Comparison of ENCODE assay signal across 11 mouse cellular contexts in genomic region chr2:140669081-140669480, GRCm38 (mm10). TPM values are rescaled to one million over a fixed set of nuclear protein-coding genes. Genes with fewer than 3 reads are reported as not detected.
DNase-seq lines count a peak whose midpoint lies in the region; ATAC-seq and TF ChIP-seq lines count a peak whose summit lies in the region.
"Had no signal": no experiment of that assay in that cellular context is flagged by ENCODE, and none has a peak within 500 bp of the region (broad histone marks: within the 10 kb centered on the region; RNA-seq: fewer than 3 reads in every experiment).

No protein-coding gene starts in this region.

- H3K9me3 ChIP-seq in heart, embryonic 12.5 days (replicated peaks), result no peaks in the 10 kb centered on the region
- H3K9me3 ChIP-seq in hindbrain, embryonic 11.5 days (ENCODE audit: control insufficient read depth, low read length), result no peaks in the 10 kb centered on the region
- no peaks in the 10 kb centered on the region for H3K9me3 ChIP-seq in midbrain, embryonic 13.5 days
- H3K9me3 ChIP-seq: liver, embryonic 13.5 days had no signal

- H3K4me2 ChIP-seq in heart, embryonic 12.5 days, result peak overlapping the region; percentile 62
- peak overlapping the region; percentile 40 for H3K4me2 ChIP-seq in hindbrain, embryonic 11.5 days (replicated peaks; ENCODE audit: low read depth, low read length)
- peak overlapping the region; percentile 66 for H3K4me2 ChIP-seq in midbrain, embryonic 13.5 days (replicated peaks)
- H3K4me2 ChIP-seq: liver, embryonic 13.5 days had no signal

- DNase-seq in heart, postnatal 10 days, result no peak
- no peak for DNase-seq in hindbrain, embryonic 11.5 days (ENCODE audit: low spot score)
- DNase-seq in gastrocnemius, postnatal 4 days (ENCODE audit: low spot score in 2 of 2), result no peak
- DNase-seq in cerebellum, adult 9-10 months, result no peak
- no peak for DNase-seq in right cerebral cortex, adult 18-20 months
- DNase-seq: liver, embryonic 13.5 days; thymus, adult 18-20 months had no signal

- whole genome bisulfite sequencing in heart, embryonic 12.5 days, result 57% methylated on average over 2 of the region's 2 CpGs
- 30% methylated on average over 2 of the region's 2 CpGs for WGBS in hindbrain, embryonic 11.5 days
- WGBS in midbrain, embryonic 13.5 days, result 3% methylated on average over 2 of the region's 2 CpGs

- H3K9ac ChIP-seq in heart, embryonic 12.5 days, result 0 out of 2 replicates have a peak overlapping the region, but pooled peaks have one; percentile 52
- H3K9ac ChIP-seq in hindbrain, embryonic 11.5 days (ENCODE audit: low read depth, low read length), result no peak overlapping the region
- peak overlapping the region; percentile 63 for H3K9ac ChIP-seq in midbrain, embryonic 13.5 days (replicated peaks)
- H3K9ac ChIP-seq: liver, embryonic 13.5 days had no signal

- no peak for TF ChIP-seq POLR2A in cortical plate, adult 2 months (IDR thresholded peaks at IDR 0.05; ENCODE audit: extremely low read depth, insufficient read depth, low read length)

- intact Hi-C loops in heart, postnatal 10 days (cut with DNase I), result loop anchor here (2.0 kb wide), 1 partner anchor 1586 kb away; no protein-coding TSS in a partner anchor

- peak overlapping the region; percentile 43 for H3K4me3 ChIP-seq in heart, embryonic 12.5 days
- peak overlapping the region; percentile 52 for H3K4me3 ChIP-seq in cortical plate, adult 2 months (ENCODE audit: insufficient read depth, low read length)
- H3K4me3 ChIP-seq in hindbrain, embryonic 11.5 days (ENCODE audit: low read depth, low read length), result peak overlapping the region; percentile 32
- peak overlapping the region; percentile 72 for H3K4me3 ChIP-seq in midbrain, embryonic 13.5 days (replicated peaks)
- H3K4me3 ChIP-seq: liver, embryonic 13.5 days had no signal

- no peaks in the 10 kb centered on the region for H3K36me3 ChIP-seq in heart, embryonic 12.5 days
- no peaks in the 10 kb centered on the region for H3K36me3 ChIP-seq in hindbrain, embryonic 11.5 days (ENCODE audit: control insufficient read depth, insufficient read depth, low read length)
- H3K36me3 ChIP-seq in midbrain, embryonic 13.5 days, result no peaks in the 10 kb centered on the region
- H3K36me3 ChIP-seq: liver, embryonic 13.5 days had no signal

- TF ChIP-seq CTCF in cortical plate, adult 2 months (IDR thresholded peaks at IDR 0.05; ENCODE audit: extremely low read depth, insufficient read depth, low read length), result no peak

- H3K4me1 ChIP-seq in heart, embryonic 12.5 days (replicated peaks), result peaks cover 13% of the 10 kb centered on the region
- peaks cover 3% of the 10 kb centered on the region; the same call in 1 of the 2 replicates for H3K4me1 ChIP-seq in cortical plate, adult 2 months (ENCODE audit: control insufficient read depth, insufficient read depth, low read length)
- peaks cover 2% of the 10 kb centered on the region; the same call in 1 of the 2 replicates for H3K4me1 ChIP-seq in hindbrain, embryonic 11.5 days (replicated peaks; ENCODE audit: control insufficient read depth, insufficient read depth, low read length)
- H3K4me1 ChIP-seq in midbrain, embryonic 13.5 days (replicated peaks), result peaks cover 32% of the 10 kb centered on the region

- ATAC-seq in heart, embryonic 12.5 days (ENCODE audit: insufficient number of reproducible peaks, low FRiP score), result no peak
- ATAC-seq in hindbrain, embryonic 11.5 days (ENCODE audit: low FRiP score), result no peak
- ATAC-seq in midbrain, embryonic 13.5 days, result no peak

- H3K27ac ChIP-seq in heart, embryonic 12.5 days (ENCODE audit: poor library complexity, severe bottlenecking), result no peak overlapping the region; the same call in 1 of the 2 replicates
- no peak overlapping the region for H3K27ac ChIP-seq in cortical plate, adult 2 months (ENCODE audit: insufficient read depth, low read length)
- no peak overlapping the region; the same call in 1 of the 2 replicates for H3K27ac ChIP-seq in hindbrain, embryonic 11.5 days (ENCODE audit: low read depth, low read length)
- H3K27ac ChIP-seq in midbrain, embryonic 13.5 days, result peak overlapping the region; percentile 83
- H3K27ac ChIP-seq: liver, embryonic 13.5 days had no signal

- no peaks in the 10 kb centered on the region for H3K27me3 ChIP-seq in heart, embryonic 12.5 days (replicated peaks)
- no peaks in the 10 kb centered on the region for H3K27me3 ChIP-seq in hindbrain, embryonic 11.5 days (ENCODE audit: control insufficient read depth, insufficient read depth, low read length)
- no peaks in the 10 kb centered on the region for H3K27me3 ChIP-seq in midbrain, embryonic 13.5 days

RNA-seq across cellular contexts. Expression of gene Flrt3, which starts 2.2 kb away (rescaled TPM):
- polyA plus RNA-seq in heart, embryonic 12.5 days (2016; fragmentation: Nextera tagmentation; extraction: Ambion mirVana), result 37.1 and 40.3 TPM in 2 replicates
- total RNA-seq in heart, postnatal 10 days (2021), result under 1 TPM; 0.69 to 0.87 TPM
- polyA plus RNA-seq in cortical plate, adult 2 months (2012; rRNA removed), result 11.3 and 11.8 TPM in 2 replicates
- polyA plus RNA-seq in hindbrain, embryonic 11.5 days (2014; fragmentation: Nextera tagmentation; extraction: Ambion mirVana), result 37.5 and 43.4 TPM in 2 replicates
- polyA plus RNA-seq in midbrain, embryonic 13.5 days (2015; fragmentation: Nextera tagmentation; extraction: Ambion mirVana), result 61.5 and 62.3 TPM in 2 replicates
- 1 to 10 TPM; 3.6 to 3.9 TPM for total RNA-seq in gastrocnemius, postnatal 4 days (2021)
- total RNA-seq: neutrophil, adult 5-6 weeks had no signal
